Mouse (Mus musculus) intestine, postnatal 0 days (tissue): ENCODE results near the gene Hspb2. TPM values are rescaled to one million over a fixed set of nuclear protein-coding genes. Genes with fewer than 3 reads are reported as not detected.
A peak's percentile ranks its signal among the peaks of the same experiment; 100 is the strongest.

ENCODE experiments used
- ATAC-seq: fragments of 200-750 bp; cut with Nextera tagmentation; 2 replicates; pipeline ENCODE4 v1.8.0; 2017; ENCODE audit warnings: mild to moderate bottlenecking, moderate TSS enrichment, moderate library complexity
- H3K27ac ChIP-seq: fragments of 300-500 bp; sonication (generic); 2 replicates; pipeline ENCODE4 v1.5.1; 2014; ENCODE audit warnings: mild to moderate bottlenecking, low read depth, low read length, moderate library complexity
- H3K27me3 ChIP-seq: fragments of 300-500 bp; sonication (generic); replicated peaks from 2 replicates; pipeline ENCODE4 v1.6.1; 2014; ENCODE audit warnings: low read length, mixed read lengths; ENCODE audit not compliant: control insufficient read depth, insufficient read depth
- H3K36me3 ChIP-seq: fragments of 300-500 bp; sonication (generic); 2 replicates; pipeline ENCODE4 v1.6.1; 2014; ENCODE audit warnings: mild to moderate bottlenecking, moderate library complexity; ENCODE audit not compliant: control insufficient read depth, insufficient read depth
- H3K4me1 ChIP-seq: fragments of 300-500 bp; sonication (generic); replicated peaks from 2 replicates; pipeline ENCODE4 v1.6.1; 2014; ENCODE audit warnings: antibody characterized with exemption, low read length, mixed read lengths; ENCODE audit not compliant: control insufficient read depth, insufficient read depth
- H3K4me2 ChIP-seq: fragments of 300-500 bp; sonication (generic); replicated peaks from 2 replicates; pipeline ENCODE4 v1.6.1; 2014; ENCODE audit warnings: low read depth, mild to moderate bottlenecking, moderate library complexity
- H3K4me3 ChIP-seq: fragments of 300-500 bp; sonication (generic); 2 replicates; pipeline ENCODE4 v1.5.1; 2014; ENCODE audit warnings: low read depth, low read length
- H3K9ac ChIP-seq: fragments of 300-500 bp; sonication (generic); 2 replicates; pipeline ENCODE4 v1.6.1; 2014; ENCODE audit warnings: mild to moderate bottlenecking, low read depth, low read length
- H3K9me3 ChIP-seq: fragments of 300-500 bp; sonication (generic); 2 replicates; pipeline ENCODE4 v1.6.1; 2016; ENCODE audit warnings: mixed run types; ENCODE audit not compliant: control insufficient read depth
- CTCF ChIP-seq: sonication (generic); IDR thresholded peaks from 2 replicates; pipeline ENCODE4 v1.5.1; 2016; ENCODE audit warnings: low read depth, mild to moderate bottlenecking, control low read depth, antibody characterized with exemption, moderate library complexity
- WGBS: fragments of 180-500 bp; shearing (Covaris S2); extraction: QIAGEN DNeasy Blood & Tissue Kit; methylation state at CpG from one replicate; pipeline ENCODE4 v1.1.7; 2014; 5-methylcytosine and 5-hydroxymethylcytosine counted together
- polyA plus RNA-seq: library from polyadenylated mRNA; unstranded; fragments of >200 nt; fragmentation: Nextera tagmentation; extraction: Ambion mirVana; gene quantifications from 2 replicates; pipeline ENCODE4 v1.2.1, GENCODE M21; 2015

The Hspb2 gene
- polyA plus RNA-seq, 1 experiment from 2014 or later, result 10.3 TPM

DNA sequence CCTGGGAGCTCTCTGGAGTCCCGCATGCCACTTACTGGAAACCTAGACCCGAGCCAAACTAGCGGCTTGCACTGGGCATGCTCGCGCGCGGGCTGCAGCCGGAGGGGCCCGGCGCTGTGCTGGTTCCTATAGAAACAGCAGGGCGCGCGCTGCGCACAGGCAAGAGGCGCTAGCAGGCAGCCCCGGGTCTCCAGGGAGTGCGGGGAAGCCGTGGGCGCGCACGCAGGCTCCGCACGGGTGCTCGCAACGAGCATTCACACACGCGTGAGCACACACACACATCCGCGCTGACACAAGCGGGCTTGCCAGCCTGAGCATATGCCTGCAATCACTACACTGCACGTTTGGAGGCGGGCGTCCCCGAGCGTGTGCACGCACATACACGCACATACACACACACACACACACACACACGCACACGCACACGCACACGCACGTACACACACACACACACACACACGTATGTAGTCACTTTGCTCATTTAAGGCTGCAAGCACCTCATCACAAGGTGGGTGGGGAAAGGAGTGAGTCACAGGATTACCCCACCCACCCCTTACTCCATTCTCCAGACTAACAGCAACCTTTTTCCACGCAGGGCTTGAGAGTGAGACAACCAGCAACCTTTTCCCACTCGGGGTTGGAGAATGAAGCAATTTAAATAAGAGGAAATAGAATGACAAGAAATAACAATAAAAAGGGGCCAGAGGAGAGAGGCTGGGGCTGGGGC, 24.1 kb downstream of the Hspb2 start:
- ATAC-seq, result peak; percentile 76
- Histone ChIP-seq H3K4me3 (peak overlapping the region; percentile 55), H3K27ac (no peak overlapping the region), H3K4me2 (peak overlapping the region; percentile 98), H3K9ac (peak overlapping the region; percentile 40), H3K27me3 (no peaks in the 10 kb centered on the region), H3K36me3 (no peaks in the 10 kb centered on the region), H3K9me3 (no peaks in the 10 kb centered on the region), H3K4me1 (no peaks in the 10 kb centered on the region)
- under 1% methylated on average over 45 of the region's 45 CpGs for WGBS
- TF ChIP-seq CTCF, result peak; percentile 46

- H3K9ac ChIP-seq, result peak overlapping the region; percentile 40
- no peaks in the 10 kb centered on the region for H3K9me3 ChIP-seq
- H3K36me3 ChIP-seq, result no peaks in the 10 kb centered on the region
- WGBS, result 14% methylated on average over 30 of the region's 30 CpGs
- TF ChIP-seq CTCF, result no peak
- H3K4me2 ChIP-seq, result peak overlapping the region; percentile 98
- ATAC-seq, result no peak
- H3K4me1 ChIP-seq, result no peaks in the 10 kb centered on the region
- H3K4me3 ChIP-seq, result peak overlapping the region; percentile 55
- no peak overlapping the region for H3K27ac ChIP-seq
- H3K27me3 ChIP-seq, result no peaks in the 10 kb centered on the region
These were observed 24.8 kb downstream of the Hspb2 start for GRCm38 (mm10) chr9:50727171-50727924.

- H3K36me3 ChIP-seq, result no peaks in the 10 kb centered on the region
- no peaks in the 10 kb centered on the region for H3K4me1 ChIP-seq
- TF ChIP-seq CTCF, result no peak
- H3K4me2 ChIP-seq, result no peak overlapping the region
- no peak overlapping the region for H3K4me3 ChIP-seq
- no peak for ATAC-seq
- no peaks in the 10 kb centered on the region for H3K27me3 ChIP-seq
- WGBS, result 68% methylated on average over 8 of the region's 8 CpGs
- H3K9me3 ChIP-seq, result no peaks in the 10 kb centered on the region
- no peak overlapping the region for H3K27ac ChIP-seq
- no peak overlapping the region for H3K9ac ChIP-seq
These were observed 26.1 kb downstream of the Hspb2 start for GRCm38 (mm10) chr9:50725921-50726590.

DNA sequence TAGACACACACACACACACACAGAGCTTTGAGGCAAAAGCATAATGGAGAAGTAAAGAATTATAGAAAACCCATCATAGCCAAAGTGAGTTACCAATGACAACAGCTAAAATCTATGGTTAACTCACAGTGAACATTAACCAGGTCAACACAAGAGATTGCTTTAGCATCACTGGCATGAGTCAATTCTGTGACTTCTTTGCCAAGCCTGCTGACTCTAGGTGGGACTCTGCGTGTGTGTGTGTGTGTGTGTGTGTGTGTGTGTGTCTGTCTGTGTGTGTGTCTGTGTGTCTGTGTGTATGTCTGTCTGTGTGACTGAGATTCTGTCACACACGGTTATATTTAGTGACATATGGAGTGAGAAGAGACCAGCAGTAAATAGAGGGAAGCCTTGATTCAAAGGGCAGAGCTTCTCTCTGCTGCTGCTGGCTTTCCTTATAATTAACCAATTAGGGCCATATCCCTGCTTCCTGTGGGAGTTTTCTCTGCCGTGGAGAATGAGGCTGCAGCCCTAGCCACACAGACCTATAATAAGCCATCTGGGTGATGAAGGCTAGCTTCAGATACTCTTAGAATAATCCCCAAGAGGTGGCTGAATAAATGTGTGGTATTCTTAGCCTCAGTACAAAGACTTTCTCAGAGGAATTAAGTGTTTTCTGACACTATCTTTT, 27.4 kb downstream of the Hspb2 start:
- no peaks in the 10 kb centered on the region for H3K9me3 ChIP-seq
- no peak overlapping the region for H3K4me3 ChIP-seq
- no peaks in the 10 kb centered on the region for H3K27me3 ChIP-seq
- no peaks in the 10 kb centered on the region for H3K36me3 ChIP-seq
- no peak overlapping the region for H3K4me2 ChIP-seq
- H3K4me1 ChIP-seq, result no peaks in the 10 kb centered on the region
- no peak for ATAC-seq
- no peak overlapping the region for H3K27ac ChIP-seq
- 53% methylated on average over 3 of the region's 3 CpGs for WGBS
- no peak overlapping the region for H3K9ac ChIP-seq
- no peak for TF ChIP-seq CTCF

DNA sequence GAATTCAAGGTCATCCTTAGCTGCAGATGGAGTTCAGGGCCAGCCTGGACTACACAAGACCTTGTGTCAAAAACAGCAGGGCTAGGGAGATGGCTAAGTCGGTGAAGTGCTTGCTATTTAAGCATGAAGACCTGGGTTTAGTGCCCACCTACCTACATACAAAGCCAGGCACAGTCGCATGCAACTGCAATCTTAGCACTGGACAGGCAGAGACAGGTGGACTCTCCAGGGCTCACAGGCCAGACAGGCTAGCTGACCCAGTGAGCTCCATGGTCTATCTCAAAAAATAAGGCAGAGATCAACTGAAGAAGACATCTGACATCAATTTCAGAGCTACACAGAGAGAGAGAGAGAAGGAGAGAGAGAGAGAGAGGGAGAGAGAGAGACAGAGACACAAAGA, 28.0 kb downstream of the Hspb2 start:
- Histone ChIP-seq H3K9ac (no peak overlapping the region), H3K27ac (no peak overlapping the region), H3K4me1 (no peaks in the 10 kb centered on the region), H3K27me3 (no peaks in the 10 kb centered on the region), H3K36me3 (no peaks in the 10 kb centered on the region), H3K4me2 (no peak overlapping the region), H3K4me3 (no peak overlapping the region), H3K9me3 (no peaks in the 10 kb centered on the region)
- 88% methylated on average over 2 of the region's 2 CpGs for WGBS
- no peak for ATAC-seq
- TF ChIP-seq CTCF, result no peak

DNA sequence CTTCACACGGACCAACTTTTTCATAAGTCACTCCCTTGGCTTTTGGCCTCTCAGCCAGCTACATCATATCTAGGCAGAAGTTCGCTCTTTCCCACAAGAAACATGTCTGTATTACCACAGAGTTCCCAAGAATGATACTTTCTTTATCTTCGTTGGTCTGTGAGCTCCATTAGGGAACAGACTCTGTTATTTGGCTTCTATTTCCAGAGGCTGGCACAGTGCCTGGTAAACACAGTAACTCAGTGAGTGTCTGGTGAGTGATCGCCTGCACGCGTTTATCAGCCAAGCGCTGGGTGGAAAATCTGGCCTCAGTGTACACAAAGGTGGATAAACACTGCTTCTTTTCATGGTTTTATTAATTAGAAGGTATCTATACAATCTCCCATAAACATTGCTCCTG, 28.7 kb downstream of the Hspb2 start:
- Histone ChIP-seq H3K27me3 (no peaks in the 10 kb centered on the region), H3K27ac (no peak overlapping the region), H3K4me3 (no peak overlapping the region; the same call in 1 of the 2 replicates), H3K9ac (no peak overlapping the region), H3K9me3 (no peaks in the 10 kb centered on the region), H3K4me2 (peak overlapping the region; percentile 37), H3K4me1 (no peaks in the 10 kb centered on the region), H3K36me3 (no peaks in the 10 kb centered on the region)
- no peak for ATAC-seq
- WGBS, result 34% methylated on average over 7 of the region's 7 CpGs
- no peak for TF ChIP-seq CTCF
